Mouse (Mus musculus): ENCODE results near the gene Garnl3. TPM values are rescaled to one million over a fixed set of nuclear protein-coding genes. Genes with fewer than 3 reads are reported as not detected.

Garnl3 gene
- polyA plus RNA-seq, 1 experiment from 2014 or later = 10.3 TPM

DNA sequence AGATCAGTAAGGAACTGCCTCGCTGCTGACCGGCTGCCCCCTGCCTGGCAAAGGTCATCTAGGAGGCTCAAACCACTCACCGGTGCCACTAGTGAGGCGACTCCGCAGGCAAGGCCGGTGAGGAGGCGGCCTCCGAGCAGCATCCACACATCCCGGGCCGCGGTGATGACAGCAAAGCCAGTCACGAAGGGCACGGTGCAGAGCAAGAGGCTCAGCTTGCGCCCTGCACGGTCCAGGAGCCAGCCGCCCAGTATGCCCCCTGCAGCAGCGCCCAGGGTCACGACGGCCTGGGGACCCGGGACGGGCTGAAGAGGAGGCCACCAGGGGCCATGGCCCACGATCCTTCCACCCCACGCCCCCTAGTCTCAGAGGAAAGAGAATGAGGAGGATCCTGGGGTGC is 150.2 kb downstream of the Garnl3 start:
- H3K9ac ChIP-seq = peak overlapping the region; percentile 79
- ATAC-seq (ENCODE audit: borderline replicate concordance, extremely low read depth, low FRiP score, low TSS enrichment) = peak; percentile 16; the same call in 1 of the 2 replicates
- H3K36me3 ChIP-seq = no peaks in the 10 kb centered on the region
- no peaks in the 10 kb centered on the region for H3K9me3 ChIP-seq
- no peaks in the 10 kb centered on the region for H3K27me3 ChIP-seq
- WGBS = 1% methylated on average over 23 of the region's 23 CpGs
- H3K4me2 ChIP-seq = peak overlapping the region; percentile 96
- H3K27ac ChIP-seq = peak overlapping the region; percentile 30; the same call in 1 of the 2 replicates
- peak overlapping the region; percentile 73 for H3K4me3 ChIP-seq
- peaks cover 14% of the 10 kb centered on the region for H3K4me1 ChIP-seq

GRCm38 (mm10) chr2:32979675-32980074 is 151.8 kb downstream of the Garnl3 start:
- no peak for ATAC-seq (ENCODE audit: borderline replicate concordance, extremely low read depth, low FRiP score, low TSS enrichment)
- 77% methylated on average over 7 of the region's 7 CpGs for WGBS
- H3K27me3 ChIP-seq = no peaks in the 10 kb centered on the region
- H3K36me3 ChIP-seq = no peaks in the 10 kb centered on the region
- H3K9ac ChIP-seq = no peak overlapping the region
- H3K4me2 ChIP-seq = no peak overlapping the region
- peaks cover 14% of the 10 kb centered on the region for H3K4me1 ChIP-seq
- no peak overlapping the region for H3K4me3 ChIP-seq
- H3K27ac ChIP-seq = no peak overlapping the region
- H3K9me3 ChIP-seq = no peaks in the 10 kb centered on the region

GRCm38 (mm10) chr2:32978675-32979074 is 152.8 kb downstream of the Garnl3 start:
- Histone ChIP-seq H3K9ac (no peak overlapping the region), H3K4me3 (no peak overlapping the region), H3K27me3 (no peaks in the 10 kb centered on the region), H3K4me2 (no peak overlapping the region), H3K4me1 (peaks cover 14% of the 10 kb centered on the region), H3K36me3 (no peaks in the 10 kb centered on the region), H3K27ac (no peak overlapping the region), H3K9me3 (no peaks in the 10 kb centered on the region)
- 63% methylated on average over 3 of the region's 3 CpGs for WGBS
- no peak for ATAC-seq (ENCODE audit: borderline replicate concordance, extremely low read depth, low FRiP score, low TSS enrichment)

- 76% methylated on average over 5 of the region's 5 CpGs for WGBS
- no peak overlapping the region for H3K9ac ChIP-seq
- H3K4me3 ChIP-seq = no peak overlapping the region
- no peak overlapping the region for H3K27ac ChIP-seq
- ATAC-seq (ENCODE audit: borderline replicate concordance, extremely low read depth, low FRiP score, low TSS enrichment) = no peak
- H3K9me3 ChIP-seq = no peaks in the 10 kb centered on the region
- no peak overlapping the region for H3K4me2 ChIP-seq
- H3K27me3 ChIP-seq = no peaks in the 10 kb centered on the region
- H3K36me3 ChIP-seq = no peaks in the 10 kb centered on the region
- peaks cover 9% of the 10 kb centered on the region for H3K4me1 ChIP-seq
These were observed 154.3 kb downstream of the Garnl3 start for GRCm38 (mm10) chr2:32977114-32977513.

DNA sequence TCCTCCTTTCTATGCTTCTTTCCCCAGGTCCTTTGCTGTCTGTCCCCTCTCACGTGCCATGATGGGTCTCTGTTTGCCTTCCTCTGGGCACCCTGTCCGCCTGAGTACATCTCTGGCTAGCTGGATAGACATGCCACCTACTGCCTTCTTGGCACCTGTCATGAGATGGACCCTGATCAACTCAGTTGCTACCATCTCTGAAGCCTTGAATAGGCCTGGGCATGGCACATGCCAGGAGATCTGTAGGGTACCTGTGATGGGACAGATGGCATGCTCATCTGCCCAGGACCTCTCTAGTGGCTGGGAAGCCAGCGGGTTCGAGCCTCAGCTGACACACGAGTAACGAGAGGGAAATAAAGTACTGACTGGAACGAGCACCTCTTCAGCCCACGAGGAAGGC is 157.2 kb downstream of the Garnl3 start:
- Histone ChIP-seq H3K4me2 (no peak overlapping the region), H3K9ac (no peak overlapping the region), H3K27me3 (no peaks in the 10 kb centered on the region), H3K9me3 (no peaks in the 10 kb centered on the region), H3K4me3 (no peak overlapping the region), H3K4me1 (no peaks in the 10 kb centered on the region), H3K36me3 (no peaks in the 10 kb centered on the region), H3K27ac (no peak overlapping the region)
- ATAC-seq (ENCODE audit: borderline replicate concordance, extremely low read depth, low FRiP score, low TSS enrichment) = no peak
- 81% methylated on average over 8 of the region's 8 CpGs for WGBS

- no peak overlapping the region for H3K9ac ChIP-seq
- no peak overlapping the region for H3K4me2 ChIP-seq
- 52% methylated on average over 9 of the region's 9 CpGs for WGBS
- no peak overlapping the region for H3K27ac ChIP-seq
- H3K36me3 ChIP-seq = no peaks in the 10 kb centered on the region
- peaks cover 10% of the 10 kb centered on the region for H3K4me1 ChIP-seq
- no peak for ATAC-seq (ENCODE audit: borderline replicate concordance, extremely low read depth, low FRiP score, low TSS enrichment)
- H3K27me3 ChIP-seq = no peaks in the 10 kb centered on the region
- no peaks in the 10 kb centered on the region for H3K9me3 ChIP-seq
- H3K4me3 ChIP-seq = no peak overlapping the region
These were observed 160.2 kb downstream of the Garnl3 start for GRCm38 (mm10) chr2:32971235-32971634.

GRCm38 (mm10) chr2:32969326-32969725 is 162.1 kb downstream of the Garnl3 start:
- WGBS = 72% methylated on average over 8 of the region's 8 CpGs
- Histone ChIP-seq H3K4me3 (no peak overlapping the region), H3K9ac (no peak overlapping the region), H3K4me2 (no peak overlapping the region), H3K9me3 (no peaks in the 10 kb centered on the region), H3K4me1 (peaks cover 26% of the 10 kb centered on the region), H3K27me3 (no peaks in the 10 kb centered on the region), H3K27ac (no peak overlapping the region), H3K36me3 (peaks cover 8% of the 10 kb centered on the region)
- no peak for ATAC-seq (ENCODE audit: borderline replicate concordance, extremely low read depth, low FRiP score, low TSS enrichment)

- H3K9me3 ChIP-seq = no peaks in the 10 kb centered on the region
- no peaks in the 10 kb centered on the region for H3K27me3 ChIP-seq
- 0 out of 2 replicates have a peak overlapping the region, but pooled peaks have one; percentile 60 for H3K4me3 ChIP-seq
- peaks cover 39% of the 10 kb centered on the region for H3K4me1 ChIP-seq
- 84% methylated on average over 9 of the region's 9 CpGs for WGBS
- peak overlapping the region; percentile 94 for H3K4me2 ChIP-seq
- H3K36me3 ChIP-seq = peaks cover 20% of the 10 kb centered on the region
- H3K9ac ChIP-seq = peak overlapping the region; percentile 76; the same call in 1 of the 2 replicates
- H3K27ac ChIP-seq = no peak overlapping the region
- ATAC-seq (ENCODE audit: borderline replicate concordance, extremely low read depth, low FRiP score, low TSS enrichment) = no peak
These were observed 163.3 kb downstream of the Garnl3 start for GRCm38 (mm10) chr2:32968024-32968614.

- H3K9ac ChIP-seq = peak overlapping the region; percentile 76
- ATAC-seq (ENCODE audit: borderline replicate concordance, extremely low read depth, low FRiP score, low TSS enrichment) = peak; percentile 84
- H3K27ac ChIP-seq = peak overlapping the region; percentile 99
- WGBS = under 1% methylated on average over 55 of the region's 55 CpGs
- H3K4me3 ChIP-seq = peak overlapping the region; percentile 60
- H3K4me1 ChIP-seq = peaks cover 44% of the 10 kb centered on the region
- peaks cover 24% of the 10 kb centered on the region for H3K36me3 ChIP-seq
- H3K4me2 ChIP-seq = peak overlapping the region; percentile 94
- H3K9me3 ChIP-seq = no peaks in the 10 kb centered on the region
- H3K27me3 ChIP-seq = no peaks in the 10 kb centered on the region
These were observed 164.5 kb downstream of the Garnl3 start for GRCm38 (mm10) chr2:32966689-32967631.

GRCm38 (mm10) chr2:32966184-32966688 is 165.2 kb downstream of the Garnl3 start:
- Histone ChIP-seq H3K27me3 (no peaks in the 10 kb centered on the region), H3K27ac (peak overlapping the region; percentile 99), H3K4me3 (peak overlapping the region; percentile 60), H3K36me3 (peaks cover 24% of the 10 kb centered on the region), H3K4me2 (peak overlapping the region; percentile 94), H3K9ac (peak overlapping the region; percentile 76), H3K9me3 (no peaks in the 10 kb centered on the region), H3K4me1 (peaks cover 44% of the 10 kb centered on the region)
- whole genome bisulfite sequencing = 9% methylated on average over 13 of the region's 13 CpGs
- ATAC-seq (ENCODE audit: borderline replicate concordance, extremely low read depth, low FRiP score, low TSS enrichment) = no peak; the same call in 1 of the 2 replicates

DNA sequence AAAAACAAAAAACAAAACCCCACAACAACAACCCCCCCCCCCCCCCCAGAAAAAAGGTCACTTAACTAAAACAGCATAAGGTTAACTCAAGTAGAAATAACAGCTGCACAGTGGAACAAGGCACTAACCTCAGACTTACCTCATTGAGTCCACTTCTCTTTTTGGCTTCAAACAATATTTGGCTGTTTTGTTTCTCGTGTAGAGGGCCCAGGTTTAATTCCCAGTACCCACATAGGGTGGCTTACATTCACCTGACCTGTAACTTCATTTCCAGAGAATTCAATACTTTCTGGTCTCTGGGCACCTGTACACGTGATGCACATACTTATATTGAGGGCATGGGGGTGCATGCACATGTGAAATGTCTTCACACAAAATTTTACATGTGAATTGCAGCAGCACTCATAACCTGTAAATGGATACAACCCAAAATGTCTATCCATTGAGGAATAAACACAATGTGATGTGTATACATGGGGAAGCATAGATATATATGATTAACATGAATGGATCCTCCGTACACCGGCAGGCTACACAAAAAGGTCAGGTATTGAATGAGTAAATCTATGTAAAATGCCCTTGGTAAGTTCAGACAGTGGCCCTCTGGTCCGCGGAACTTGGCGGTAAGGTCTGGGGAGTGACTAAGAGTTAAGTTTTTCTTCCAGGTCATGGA is 165.8 kb downstream of the Garnl3 start:
- ATAC-seq (ENCODE audit: borderline replicate concordance, extremely low read depth, low FRiP score, low TSS enrichment) = no peak
- WGBS = 11% methylated on average over 7 of the region's 7 CpGs
- Histone ChIP-seq H3K4me2 (peak overlapping the region; percentile 94), H3K4me3 (no peak overlapping the region), H3K27ac (peak overlapping the region; percentile 99), H3K9me3 (no peaks in the 10 kb centered on the region), H3K4me1 (peaks cover 49% of the 10 kb centered on the region), H3K36me3 (peaks cover 24% of the 10 kb centered on the region), H3K27me3 (no peaks in the 10 kb centered on the region), H3K9ac (no peak overlapping the region)

All from lung, embryonic 15.5 days (tissue).